Mouse (Mus musculus) kidney, adult 2 months (tissue): ENCODE measurements at regions not wholly inside any gene's neighbourhood (a gene's known extent, or its start where the extent isn't known, plus 50 kb on each side); places are given as distances from the start of the nearest gene placed in this dataset.

Experiments
- DNase-seq: peaks from one replicate; pipeline ENCODE4 v3.0.0; 2021
- H3K27ac ChIP-seq: fragments of 200-500 bp; 2 replicates; pipeline ENCODE4 v1.5.1; 2012; ENCODE audit warnings: low read depth, low read length, control low read depth, inconsistent platforms; ENCODE audit not compliant: insufficient read depth
- H3K27me3 ChIP-seq: fragments of 200-500 bp; replicated peaks from 2 replicates; pipeline ENCODE4 v1.6.1; 2012; ENCODE audit warnings: mild to moderate bottlenecking, moderate library complexity, low read length, inconsistent platforms; ENCODE audit not compliant: control insufficient read depth, insufficient read depth
- H3K36me3 ChIP-seq: fragments of 200-500 bp; 2 replicates; pipeline ENCODE4 v1.6.1; 2012; ENCODE audit warnings: mild to moderate bottlenecking, moderate library complexity, low read length, inconsistent platforms; ENCODE audit not compliant: control insufficient read depth, insufficient read depth
- H3K4me1 ChIP-seq: fragments of 200-500 bp; 2 replicates; pipeline ENCODE4 v1.6.1; 2011; ENCODE audit warnings: low read length; ENCODE audit not compliant: control insufficient read depth, insufficient read depth
- H3K4me3 ChIP-seq: fragments of 200-500 bp; 2 replicates; pipeline ENCODE4 v1.5.1; 2011; ENCODE audit warnings: mild to moderate bottlenecking, low read depth, low read length, control low read depth; ENCODE audit not compliant: insufficient read depth
- CTCF ChIP-seq: fragments of 200-500 bp; conservative IDR thresholded peaks from 2 replicates; pipeline ENCODE4 v1.5.1; 2011; ENCODE audit warnings: low read depth, mild to moderate bottlenecking, control low read depth, low read length, moderate library complexity, mixed read lengths; ENCODE audit not compliant: insufficient read depth, insufficient read length
- POLR2A ChIP-seq: fragments of 200-500 bp; IDR thresholded peaks from one replicate; pipeline ENCODE4 v1.6.1; 2011; ENCODE audit warnings: low read depth, low read length, control low read depth
- WGBS: fragments of 180-500 bp; shearing (Covaris S2); methylation state at CpG from one replicate; pipeline ENCODE4 v1.1.7; 2018; 5-methylcytosine and 5-hydroxymethylcytosine counted together

DNA sequence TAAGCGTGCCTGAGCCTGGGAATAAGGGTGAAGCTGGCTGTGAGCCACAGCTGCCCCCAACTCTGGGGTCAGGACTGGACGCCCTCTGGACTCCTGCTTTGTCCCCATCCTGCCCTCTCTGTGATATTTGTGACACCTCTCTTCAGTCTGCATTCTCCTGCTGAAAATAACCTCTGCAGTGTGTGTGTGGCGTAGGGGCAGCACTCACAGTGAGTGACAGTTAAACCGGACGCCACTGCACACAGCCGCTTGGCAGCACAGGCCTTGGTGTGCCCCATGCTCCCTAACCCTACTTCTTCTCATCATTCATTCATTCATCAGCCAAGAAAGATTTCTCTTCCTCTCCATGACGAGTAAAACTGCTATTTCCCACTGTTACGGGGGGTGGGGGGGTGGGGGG lies 161.6 kb downstream of the Cd24a start:
- DNase-seq: no peak
- Histone ChIP-seq H3K27me3 (no peaks in the 10 kb centered on the region), H3K36me3 (no peaks in the 10 kb centered on the region), H3K4me1 (no peaks in the 10 kb centered on the region), H3K4me3 (no peak overlapping the region), H3K27ac (no peak overlapping the region)
- no peak for TF ChIP-seq POLR2A
- no peak for TF ChIP-seq CTCF
- 73% methylated on average over 8 of the region's 8 CpGs for WGBS

DNA sequence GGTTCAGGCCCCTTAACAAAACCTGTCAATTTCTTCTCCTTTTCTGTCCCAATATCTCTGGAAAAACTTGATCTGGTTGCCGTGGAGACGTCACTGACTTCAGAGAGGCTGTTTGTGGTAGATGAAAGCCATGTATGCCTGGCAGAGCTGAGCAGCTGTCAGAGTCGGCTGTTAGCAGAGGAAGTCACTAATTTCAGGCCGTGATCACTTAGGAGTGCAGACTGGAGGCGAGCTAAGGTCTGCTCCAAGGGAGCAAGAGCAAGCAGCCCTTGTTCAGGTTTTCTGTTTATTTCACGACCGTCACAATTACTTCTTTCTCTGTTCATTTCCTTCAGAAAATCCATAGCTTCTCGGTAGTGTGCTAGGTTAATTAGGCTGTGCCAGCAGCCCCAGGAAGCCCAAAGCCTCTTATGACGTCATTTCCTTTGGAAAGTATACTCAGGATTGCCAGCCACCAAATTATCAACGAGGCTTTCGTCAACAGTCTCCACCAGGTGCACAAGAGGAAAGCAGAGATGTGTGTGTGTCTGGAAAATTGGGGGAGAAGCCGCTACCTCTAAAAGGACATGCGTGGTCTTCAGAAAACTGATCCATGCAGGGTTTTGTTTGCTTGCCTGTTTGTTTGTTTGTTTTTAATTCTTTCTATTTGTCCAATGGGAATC lies 161.2 kb downstream of the Qrsl1 start:
- H3K4me3 ChIP-seq: no peak overlapping the region
- TF ChIP-seq CTCF: no peak
- TF ChIP-seq POLR2A: no peak
- no peaks in the 10 kb centered on the region for H3K36me3 ChIP-seq
- H3K27me3 ChIP-seq: no peaks in the 10 kb centered on the region
- DNase-seq: no peak
- H3K4me1 ChIP-seq: no peaks in the 10 kb centered on the region
- no peak overlapping the region for H3K27ac ChIP-seq
- WGBS: 53% methylated on average over 13 of the region's 13 CpGs

- Histone ChIP-seq H3K36me3 (no peaks in the 10 kb centered on the region), H3K27me3 (no peaks in the 10 kb centered on the region), H3K4me3 (no peak overlapping the region), H3K4me1 (no peaks in the 10 kb centered on the region), H3K27ac (no peak overlapping the region)
- TF ChIP-seq CTCF: no peak
- TF ChIP-seq POLR2A: no peak
- no peak for DNase-seq
- WGBS: 79% methylated on average over 18 of the region's 18 CpGs
These were observed 160.0 kb downstream of the Qrsl1 start for GRCm38 (mm10) chr10:43741361-43742084.

DNA sequence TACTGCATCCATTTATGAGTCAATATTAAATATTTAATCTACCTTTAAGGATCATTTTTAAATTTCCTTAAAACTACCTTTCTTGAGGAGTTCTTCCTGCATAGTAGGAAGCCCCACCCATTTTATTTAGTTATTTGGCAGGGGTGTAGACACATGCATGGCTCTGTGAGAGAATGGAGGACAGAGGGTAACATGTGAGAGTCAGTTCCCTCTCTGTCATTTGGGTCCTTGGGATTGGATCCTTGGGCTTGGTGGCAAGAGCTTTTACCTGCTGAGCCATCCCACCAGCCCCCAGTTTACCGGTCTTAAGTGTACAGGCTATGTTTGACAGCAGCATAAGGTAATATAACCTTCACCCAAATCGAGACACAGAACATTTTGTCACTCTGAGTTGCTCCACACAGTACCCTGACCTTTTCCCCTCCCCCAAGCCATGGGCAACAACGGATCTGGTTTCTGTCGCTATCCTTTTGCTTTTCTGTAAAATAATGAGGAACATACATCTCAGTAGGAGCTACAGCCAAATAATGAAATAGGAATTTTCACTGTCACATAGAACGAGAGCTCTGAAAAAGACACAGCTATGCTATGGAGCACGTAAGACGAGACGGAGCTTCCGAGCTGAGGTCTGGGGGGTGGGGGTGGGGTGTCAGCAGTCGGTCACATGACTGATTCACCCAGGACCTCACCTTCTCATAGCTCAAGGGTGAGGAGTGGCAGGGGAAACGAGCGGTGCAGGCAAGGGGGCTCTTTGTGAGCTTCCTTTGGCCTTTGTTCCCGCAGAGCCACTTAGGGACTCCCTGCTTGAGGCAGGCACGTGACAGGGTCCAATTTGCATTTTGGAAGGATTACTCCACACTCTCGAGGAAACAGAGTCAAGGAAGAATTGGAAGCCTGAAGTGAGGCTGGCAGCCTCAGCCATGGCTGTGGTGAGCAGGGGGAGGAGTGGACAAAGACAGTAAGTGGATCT lies 159.2 kb downstream of the Qrsl1 start:
- H3K27me3 ChIP-seq: no peaks in the 10 kb centered on the region
- no peaks in the 10 kb centered on the region for H3K4me1 ChIP-seq
- 43% methylated on average over 15 of the region's 15 CpGs for WGBS
- TF ChIP-seq POLR2A (no peak), CTCF (no peak)
- no peaks in the 10 kb centered on the region for H3K36me3 ChIP-seq
- DNase-seq: no peak
- H3K27ac ChIP-seq: no peak overlapping the region
- no peak overlapping the region for H3K4me3 ChIP-seq

DNA sequence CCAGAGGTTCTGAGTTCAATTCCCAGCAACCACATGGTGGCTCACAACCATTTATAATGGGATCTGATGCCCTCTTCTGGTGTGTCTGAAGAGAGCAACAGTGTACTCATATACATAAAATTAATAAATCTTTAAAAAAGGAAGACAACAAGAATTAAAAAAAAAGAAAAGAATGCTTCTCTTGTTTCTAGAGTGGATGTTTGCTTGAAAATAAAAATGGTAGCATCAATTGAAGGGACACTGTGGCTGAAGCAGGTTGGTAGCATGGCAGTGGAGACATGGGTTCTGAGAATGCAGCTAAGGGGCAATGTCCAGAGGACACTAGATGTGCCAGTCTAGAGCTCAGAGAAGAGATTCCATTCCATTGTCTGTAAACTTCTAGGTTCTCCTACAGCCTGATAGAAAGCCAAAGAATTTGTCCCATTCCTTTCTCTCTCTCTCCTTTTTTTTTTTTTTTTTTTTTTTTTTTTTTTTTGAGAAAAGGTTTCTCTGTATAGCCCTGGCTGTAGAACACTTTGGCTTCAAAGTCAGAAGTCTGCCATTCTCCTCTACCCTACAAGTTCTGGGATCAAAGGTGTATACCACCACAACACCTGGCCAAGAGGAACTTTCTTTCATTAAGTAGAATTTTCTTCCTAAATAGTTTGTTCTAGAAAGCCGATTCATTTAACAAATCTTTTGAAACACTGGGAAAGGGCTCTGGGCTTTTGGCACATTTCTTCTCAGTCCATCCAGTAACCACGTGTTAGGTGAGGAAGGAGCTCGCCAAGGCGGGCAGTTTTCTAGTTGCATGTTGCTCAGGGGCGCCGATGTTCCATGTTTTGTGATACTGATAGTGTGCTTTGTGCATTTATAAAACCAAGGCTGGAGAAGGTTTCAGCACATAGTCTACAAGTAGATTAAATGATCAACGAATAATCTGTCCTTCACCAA lies 158.1 kb downstream of the Qrsl1 start:
- Histone ChIP-seq H3K36me3 (no peaks in the 10 kb centered on the region), H3K27me3 (no peaks in the 10 kb centered on the region), H3K27ac (no peak overlapping the region), H3K4me3 (no peak overlapping the region), H3K4me1 (no peaks in the 10 kb centered on the region)
- no peak for DNase-seq
- 91% methylated on average over 7 of the region's 7 CpGs for WGBS
- TF ChIP-seq POLR2A (no peak), CTCF (no peak)

DNA sequence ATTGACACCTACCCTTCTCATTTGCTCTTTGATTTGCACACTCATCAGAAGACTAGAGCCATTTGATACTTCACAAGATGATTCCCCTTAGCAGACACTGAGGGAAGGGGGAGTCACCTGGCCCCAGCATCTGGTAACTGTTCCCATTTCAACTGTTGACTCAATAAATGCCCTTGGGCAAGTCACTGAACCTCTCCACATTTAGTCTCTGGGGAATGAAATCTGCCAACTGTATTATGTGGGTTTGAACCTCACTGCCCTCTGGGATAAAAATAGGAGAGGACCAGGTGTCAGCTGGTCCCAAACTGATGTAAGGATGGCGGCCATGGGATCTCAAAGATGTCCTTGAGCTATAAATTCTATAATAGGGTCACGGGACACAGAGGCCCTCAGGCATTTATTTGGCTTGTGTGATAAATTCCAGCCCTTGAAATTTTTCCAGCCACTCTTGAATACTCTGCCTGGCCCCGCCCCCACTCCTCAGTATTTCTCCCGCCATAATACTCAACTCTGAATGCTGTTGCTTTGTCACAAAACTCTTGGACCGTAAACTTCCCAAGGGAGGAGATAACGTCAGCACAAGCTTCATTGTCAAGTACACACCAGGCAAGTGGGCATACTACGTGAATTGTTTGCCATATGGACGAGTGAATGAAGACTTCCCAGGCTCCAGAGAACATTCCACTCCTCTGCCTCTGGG lies 155.5 kb downstream of the Qrsl1 start:
- Histone ChIP-seq H3K27ac (no peak overlapping the region), H3K4me3 (no peak overlapping the region), H3K4me1 (0 out of 2 replicates have a peak, but pooled peaks cover 2% of the 10 kb centered on the region), H3K27me3 (no peaks in the 10 kb centered on the region), H3K36me3 (no peaks in the 10 kb centered on the region)
- TF ChIP-seq CTCF (no peak), POLR2A (no peak)
- WGBS: 73% methylated on average over 8 of the region's 8 CpGs
- DNase-seq: peak; percentile 29
